Mouse (Mus musculus) left cerebral cortex, postnatal 36 days (tissue): ENCODE measurements around the gene Wipf1. TPM values are rescaled to one million over a fixed set of nuclear protein-coding genes. Genes with fewer than 3 reads are reported as not detected.
"Not testable (repeated sequence)": the region's sequence is repeated elsewhere in the genome, so short reads cannot be mapped to it uniquely, and the experiment has no call there.

Experiments used
- DNase-seq, 2 experiments: peaks; one replicate each; pipeline ENCODE4 v3.0.0; 2021 to 2022; ENCODE audit warnings: low spot score in 2 of 2, mixed read lengths in 1 of 2
- intact Hi-C: fragments of 180-260 bp; cut with DNase I; formaldehyde crosslinking; loops from one replicate; pipeline ENCODE4 v1.15.1; 2025
- total RNA-seq, 2 experiments: library from RNA; stranded (reverse); gene quantifications; 2 replicates each; pipeline ENCODE4 v1.2.3; 2021

Wipf1 gene
- total RNA-seq, 2 experiments from 2014 or later: 7.7 to 8.2 TPM

- intact Hi-C loops: no loop called here
- DNase-seq: no peak
These were observed 17.5 kb downstream of the Wipf1 start for GRCm38 (mm10) chr2:73512044-73512443.

GRCm38 (mm10) chr2:73510731-73511360, 18.7 kb downstream of the Wipf1 start:
- no peak for DNase-seq
- intact Hi-C loops: no loop called here

- intact Hi-C loops: no loop called here
- no peak for DNase-seq
These were observed 19.6 kb downstream of the Wipf1 start for GRCm38 (mm10) chr2:73510025-73510288.

GRCm38 (mm10) chr2:73509248-73510024, 20.1 kb downstream of the Wipf1 start:
- DNase-seq: no peak
- intact Hi-C loops: no loop called here

DNA sequence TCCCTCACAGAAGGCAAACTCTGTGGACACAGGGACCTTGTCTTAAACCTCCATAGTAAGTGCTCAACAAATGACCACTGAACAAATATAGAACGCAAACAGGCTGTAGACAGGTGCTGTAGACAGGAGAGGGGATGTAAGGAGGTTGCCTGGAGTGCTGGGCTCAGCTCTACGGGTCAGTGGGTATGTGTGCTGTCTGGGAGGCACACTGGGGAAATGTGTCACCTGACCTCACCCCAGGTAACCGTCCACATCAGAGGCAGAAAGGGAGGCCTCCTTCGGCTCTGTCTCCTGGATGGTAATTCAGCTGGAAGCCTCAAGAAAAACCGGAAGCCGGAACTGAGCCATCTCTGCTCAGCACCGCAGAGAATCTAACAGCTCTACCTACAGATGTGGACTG, 21.6 kb downstream of the Wipf1 start:
- intact Hi-C loops: no loop called here
- no peak for DNase-seq

DNA sequence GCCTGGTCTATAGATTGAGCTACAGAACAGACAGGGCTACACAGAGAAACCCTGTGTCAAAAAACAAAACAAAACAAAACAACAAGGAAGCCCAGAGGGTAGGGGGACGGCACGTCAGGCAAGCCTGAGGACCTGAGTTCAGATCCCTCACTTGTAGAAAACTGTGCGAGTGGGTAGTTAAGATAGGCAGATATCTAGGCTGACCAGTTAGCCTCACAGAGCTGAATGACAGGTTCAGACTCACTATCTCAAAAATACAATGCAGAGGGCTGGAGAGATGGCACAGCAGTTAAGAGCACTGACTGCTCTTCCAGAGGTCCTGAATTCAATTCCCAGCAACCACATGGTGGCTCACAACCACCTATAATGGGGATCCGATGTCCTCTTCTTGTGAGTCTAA, 23.2 kb downstream of the Wipf1 start:
- intact Hi-C loops, DNase-seq: not testable (repeated sequence)

DNA sequence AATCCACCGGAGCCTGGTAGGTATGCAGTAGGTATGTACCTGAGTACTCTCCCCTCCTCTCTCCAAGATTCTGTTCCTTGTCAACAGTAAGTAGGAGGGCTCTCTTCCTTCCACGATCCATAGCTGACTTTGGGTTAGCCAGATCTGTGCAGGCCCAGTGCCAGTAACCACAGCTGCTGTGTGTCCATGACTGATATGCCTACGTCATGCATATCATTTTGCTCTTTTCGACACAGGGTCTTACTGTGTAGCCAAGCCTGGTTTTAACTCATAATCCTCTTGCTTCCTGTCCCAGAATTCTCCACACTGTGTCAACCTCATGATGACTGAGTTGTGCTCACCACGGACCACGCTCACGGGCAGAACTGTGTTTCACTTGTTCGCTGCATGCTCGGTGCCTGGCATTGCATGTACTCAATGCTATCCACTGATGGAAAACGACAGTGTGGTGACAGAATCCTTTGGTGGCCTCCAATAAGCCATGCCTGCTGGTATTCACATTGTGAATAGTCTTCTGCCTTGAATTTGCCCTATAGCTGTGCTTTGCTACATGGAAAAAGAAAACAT, 26.6 kb downstream of the Wipf1 start:
- intact Hi-C loops: no loop called here
- no peak for DNase-seq

- DNase-seq: no peak
- intact Hi-C loops: no loop called here
These were observed 28.7 kb downstream of the Wipf1 start for GRCm38 (mm10) chr2:73500864-73501263.

DNA sequence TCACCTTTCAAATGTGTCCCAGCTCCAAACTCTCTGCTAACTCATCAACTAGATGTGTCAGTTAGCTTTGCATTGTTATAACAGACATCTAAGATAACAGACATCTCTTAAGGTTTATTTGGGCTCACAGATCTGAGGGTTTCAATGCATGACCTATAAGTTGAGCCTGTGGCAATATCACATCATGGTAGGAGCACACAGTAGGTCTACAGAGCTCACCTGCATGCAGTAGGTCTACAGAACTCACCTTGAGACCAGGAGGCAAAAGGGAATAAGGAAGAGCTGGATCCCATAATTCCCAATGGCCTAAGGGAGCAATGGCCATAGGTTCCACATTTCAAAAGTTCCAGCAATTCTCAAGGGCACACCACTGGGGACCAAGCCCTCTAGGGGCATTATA, 31.2 kb downstream of the Wipf1 start:
- DNase-seq: no peak
- intact Hi-C loops: no loop called here

DNA sequence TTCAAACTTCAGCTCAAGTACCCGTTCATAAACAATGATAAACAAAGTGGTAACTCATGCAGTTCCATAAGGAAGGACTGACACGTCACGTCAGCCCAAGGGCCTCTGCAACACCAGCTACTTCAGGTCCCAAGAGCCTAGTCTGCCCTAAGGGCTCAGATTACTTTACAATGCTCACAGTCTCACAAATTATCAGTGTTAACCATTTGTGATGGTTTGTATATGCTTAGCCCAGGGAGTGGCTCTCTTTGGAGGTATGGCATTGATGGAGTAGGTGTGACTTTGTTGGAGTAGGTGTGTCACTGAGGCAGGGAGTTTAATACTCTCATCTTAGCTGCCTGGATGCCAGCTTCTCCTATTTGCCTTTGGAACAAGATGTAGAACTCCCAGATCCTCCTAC, 32.0 kb downstream of the Wipf1 start:
- intact Hi-C loops: no loop called here

GRCm38 (mm10) chr2:73496944-73497343, 32.6 kb downstream of the Wipf1 start:
- intact Hi-C loops: no loop called here
- no peak for DNase-seq

More for the DNA sequence above, 32.0 kb downstream of the Wipf1 start:
- no peak for DNase-seq

DNA sequence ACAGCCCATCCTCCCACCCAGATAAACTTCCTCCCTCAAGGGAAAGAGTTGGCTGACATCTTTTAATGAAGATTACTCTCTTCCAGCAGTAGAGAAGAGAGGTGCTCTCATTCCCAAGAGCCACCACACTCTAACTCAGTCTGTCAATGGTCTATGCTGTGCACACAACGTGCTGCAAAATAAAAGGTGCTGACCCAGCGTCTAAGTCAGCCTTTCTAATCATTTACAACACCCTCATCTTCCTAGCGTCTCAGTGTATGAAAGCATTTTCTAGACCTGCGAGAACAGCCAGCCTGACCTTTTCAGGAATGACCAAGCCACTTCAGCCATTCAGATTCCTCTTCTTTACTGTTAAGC, 33.2 kb downstream of the Wipf1 start:
- DNase-seq: no peak
- intact Hi-C loops: no loop called here

DNA sequence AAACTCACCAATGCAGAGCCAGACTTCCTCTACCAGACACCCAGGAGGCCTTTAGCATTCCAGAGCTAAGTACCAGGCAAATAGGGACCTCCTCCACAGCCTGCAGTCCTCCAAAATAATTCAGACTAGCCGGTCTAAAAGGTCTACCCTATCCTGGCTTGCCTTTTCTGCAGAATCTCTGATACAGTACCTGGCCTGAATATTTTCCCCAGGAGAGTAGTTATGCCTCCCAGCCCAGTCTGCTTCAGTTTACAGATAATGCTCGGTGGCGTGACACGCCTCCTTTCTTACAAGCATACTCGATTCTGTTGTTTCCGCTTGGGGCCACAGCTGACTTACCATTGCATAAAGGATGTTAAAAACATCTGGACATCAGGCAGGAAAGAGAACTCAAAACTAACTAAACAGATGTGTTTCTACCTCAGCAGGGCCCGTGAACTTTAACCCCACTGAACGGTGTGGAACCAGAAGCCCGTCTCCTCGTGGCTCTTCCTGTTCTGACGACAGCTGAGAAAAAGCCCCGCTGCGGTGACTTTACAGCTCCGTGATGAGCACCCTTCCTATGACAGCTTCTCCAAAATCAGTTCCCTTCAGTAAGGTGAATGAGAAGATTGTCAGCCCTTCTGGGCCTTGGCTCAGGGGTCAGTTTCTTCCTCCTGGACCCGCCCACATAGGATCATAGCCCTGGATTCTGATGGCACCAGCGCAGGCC, 33.8 kb downstream of the Wipf1 start:
- intact Hi-C loops: no loop called here
- no peak for DNase-seq

GRCm38 (mm10) chr2:73493517-73493916, 36.0 kb downstream of the Wipf1 start:
- DNase-seq: no peak
- intact Hi-C loops: no loop called here

- DNase-seq: no peak
- intact Hi-C loops: no loop called here
These were observed 37.9 kb downstream of the Wipf1 start for GRCm38 (mm10) chr2:73491442-73492241.

- DNase-seq: no peak
- intact Hi-C loops: no loop called here
These were observed 39.1 kb downstream of the Wipf1 start for GRCm38 (mm10) chr2:73490466-73490865.

DNA sequence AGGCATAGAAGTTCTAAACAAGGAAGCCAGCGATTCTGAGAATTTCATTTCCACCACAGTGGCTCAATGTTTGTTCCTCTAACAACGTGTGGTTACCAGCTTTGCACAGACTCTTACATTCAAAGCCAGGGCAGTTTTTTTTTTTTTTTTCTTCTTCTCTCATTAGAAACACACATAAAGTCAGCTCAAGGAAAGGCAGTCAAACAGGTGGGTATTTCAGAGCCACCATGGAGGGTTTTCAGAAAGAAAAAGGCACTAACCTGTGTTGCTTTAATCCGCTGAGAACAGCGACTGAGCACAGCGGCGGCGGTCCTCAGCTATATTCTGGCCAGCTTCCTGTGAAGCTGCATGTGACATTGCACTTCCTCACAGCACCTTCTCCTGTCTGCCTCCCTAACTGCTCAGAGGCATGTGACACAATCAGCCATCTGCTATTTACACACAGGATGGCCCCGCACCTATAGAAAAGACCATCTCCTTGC, 43.4 kb downstream of the Wipf1 start:
- intact Hi-C loops: no loop called here
- DNase-seq: no peak

DNA sequence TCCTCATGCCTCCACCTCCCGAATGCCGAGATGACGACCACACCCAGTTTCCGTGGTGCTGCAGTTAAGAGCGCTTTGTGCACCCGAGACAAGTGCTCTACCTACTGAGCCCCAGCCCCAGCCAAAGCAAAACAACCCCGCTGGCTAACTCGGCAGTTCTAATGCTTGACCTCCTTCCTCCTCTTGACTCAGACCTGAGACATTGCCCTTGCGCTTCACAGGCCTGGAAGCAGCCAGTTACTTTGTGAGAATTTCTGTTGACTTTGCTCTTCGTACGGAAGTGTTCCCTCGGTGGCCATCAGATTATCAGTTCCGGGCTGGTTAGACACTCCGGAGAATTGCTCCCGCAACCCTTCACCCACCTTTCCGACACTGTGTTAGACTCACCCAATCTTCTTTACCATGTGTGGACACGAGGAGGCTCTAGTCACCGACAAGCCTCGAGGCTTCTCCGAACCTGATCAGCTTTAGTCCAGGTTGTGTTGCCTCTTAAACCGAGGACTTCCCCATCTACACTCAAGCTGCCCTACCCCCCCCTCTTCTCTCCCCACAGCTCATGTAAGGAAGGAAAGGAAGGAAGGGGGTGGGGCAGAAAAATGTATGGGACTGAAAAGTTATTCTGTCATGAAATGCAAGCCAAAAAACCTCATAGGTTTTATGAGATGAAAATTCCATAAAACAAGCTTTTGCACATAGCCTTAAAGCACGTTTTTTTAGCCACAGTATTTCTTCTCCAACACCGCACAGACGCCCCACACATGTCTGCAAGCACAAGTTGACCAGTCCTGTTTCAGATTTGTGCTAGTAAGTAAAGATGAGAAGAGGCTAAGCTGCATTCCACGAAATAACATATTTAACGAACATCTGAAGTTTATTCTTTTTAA, 44.1 kb downstream of the Wipf1 start:
- DNase-seq: no peak
- intact Hi-C loops: no loop called here
